Mouse (Mus musculus) liver, postnatal 0 days (tissue): Measurements from ENCODE around the gene Cops7b.

Source experiments
- CTCF ChIP-seq: sonication (generic); IDR thresholded peaks from 2 replicates; pipeline ENCODE4 v1.5.1; 2016; ENCODE audit warnings: antibody characterized with exemption, low read depth
- EP300 ChIP-seq: IDR thresholded peaks from 2 replicates; pipeline ENCODE4 v1.6.1; 2016; ENCODE audit warnings: antibody characterized with exemption, low read depth, mild to moderate bottlenecking

DNA sequence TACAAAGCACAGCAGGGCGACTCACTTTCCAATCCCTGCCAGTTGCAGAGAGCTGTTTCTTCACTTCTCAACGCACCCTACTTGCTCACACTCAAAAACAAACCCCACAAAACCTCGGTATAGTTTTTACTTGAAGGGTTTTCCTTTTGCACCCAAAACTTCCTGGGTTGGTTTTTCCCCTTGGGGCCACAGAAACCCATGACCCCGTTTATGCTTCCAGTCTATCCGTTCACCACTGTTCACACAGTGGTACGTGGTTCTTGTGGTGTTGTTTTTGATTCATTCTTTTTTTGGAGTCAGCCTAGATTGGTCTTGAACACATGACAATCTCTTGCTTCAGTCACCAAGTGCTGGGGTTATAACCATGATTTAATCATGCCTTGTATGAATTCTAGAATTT lies 2.3 kb upstream of the Cops7b start:
- TF ChIP-seq CTCF (no peak), EP300 (no peak)
